Mouse (Mus musculus): ENCODE data around the gene Commd6.
A peak's percentile ranks its signal among the peaks of the same experiment; 100 is the strongest.
"Not testable (repeated sequence)": the region's sequence is repeated elsewhere in the genome, so short reads cannot be mapped to it uniquely, and the experiment has no call there.

Commd6 gene

GRCm38 (mm10) chr14:101608519-101609368 is 31.7 kb downstream of the Commd6 start, which contains the start of gene Tbc1d4:
TSS of gene Tbc1d4 (minus strand) at chr14:101609191.
- DNase-seq = peak; percentile 91

- DNase-seq = peak; percentile 49
Observed at GRCm38 (mm10) chr14:101607631-101608518, 32.6 kb downstream of the Commd6 start.

GRCm38 (mm10) chr14:101605843-101606242 is 34.6 kb downstream of the Commd6 start:
- no peak for DNase-seq

GRCm38 (mm10) chr14:101602851-101603250 is 37.6 kb downstream of the Commd6 start:
- no peak for DNase-seq

GRCm38 (mm10) chr14:101597096-101597715 is 43.3 kb downstream of the Commd6 start:
- no peak for DNase-seq

GRCm38 (mm10) chr14:101596691-101597090 is 43.8 kb downstream of the Commd6 start:
- no peak for DNase-seq

- no peak for DNase-seq
Observed at GRCm38 (mm10) chr14:101595301-101596080, 45.0 kb downstream of the Commd6 start.

- no peak for DNase-seq
Observed at GRCm38 (mm10) chr14:101594001-101594400, 46.5 kb downstream of the Commd6 start.

GRCm38 (mm10) chr14:101593340-101593739 is 47.1 kb downstream of the Commd6 start:
- DNase-seq = no peak

- DNase-seq = no peak
Observed at GRCm38 (mm10) chr14:101591101-101591500, 49.4 kb downstream of the Commd6 start.

- not testable (repeated sequence) for DNase-seq
Observed at GRCm38 (mm10) chr14:101588209-101588991, 52.1 kb downstream of the Commd6 start.

- not testable (repeated sequence) for DNase-seq
Observed at GRCm38 (mm10) chr14:101587366-101588040, 53.0 kb downstream of the Commd6 start.

GRCm38 (mm10) chr14:101586096-101586495 is 54.4 kb downstream of the Commd6 start:
- DNase-seq = peak; percentile 32

Measured in kidney, adult 18-20 months (tissue).